Mouse (Mus musculus): Measurements from ENCODE around the gene Gm8439. TPM values are rescaled to one million over a fixed set of nuclear protein-coding genes. Genes with fewer than 3 reads are reported as not detected.

Gene Gm8439
- total RNA-seq (2023): not detected

GRCm38 (mm10) chr4:120588445-120588844 lies at the start of gene Gm8439:
Gene Gm8439 (plus strand): TSS chr4:120588745.

GRCm38 (mm10) chr4:120569486-120570437 lies 18.8 kb upstream of the Gm8439 start, which contains the start of gene Ctps:
Gene Ctps (minus strand): TSS chr4:120570276.

Other genes starting within 250 kb of the Gm8439 start
- 33.8 TPM for gene Scmh1, start 183.5 kb upstream of the Gm8439 start, total RNA-seq (2023)
- gene Slfnl1, start 56.5 kb upstream of the Gm8439 start, total RNA-seq (2023): 0.98 TPM
- 17.7 TPM for gene Ctps, start 18.5 kb upstream of the Gm8439 start, total RNA-seq (2023)
- gene Cited4, start 77.8 kb downstream of the Gm8439 start, total RNA-seq (2023): 0.95 TPM
- gene Kcnq4, start 159.9 kb downstream of the Gm8439 start, total RNA-seq (2023): not detected
- gene Nfyc, start 242.8 kb downstream of the Gm8439 start, total RNA-seq (2023): 107 TPM